Mouse (Mus musculus) embryonic facial prominence, embryonic 11.5 days (tissue): ENCODE data around the gene Myadml2. TPM values are rescaled to one million over a fixed set of nuclear protein-coding genes. Genes with fewer than 3 reads are reported as not detected.
A peak's percentile ranks its signal among the peaks of the same experiment; 100 is the strongest.

Source experiments
- ATAC-seq: fragments of 200-750 bp; cut with Nextera tagmentation; replicated peaks from 2 replicates; pipeline ENCODE4 v1.8.0; 2017; ENCODE audit warnings: low read depth; ENCODE audit not compliant: insufficient number of reproducible peaks, low FRiP score, low TSS enrichment
- DNase-seq: peaks from one replicate; pipeline ENCODE4 v3.0.0-alpha.2; 2015; ENCODE audit warnings: low spot score
- H3K27ac ChIP-seq: fragments of 300-500 bp; sonication (generic); replicated peaks from 2 replicates; pipeline ENCODE4 v1.5.1; 2014; ENCODE audit warnings: mild to moderate bottlenecking, low read depth, low read length, control low read depth
- H3K27me3 ChIP-seq: fragments of 300-500 bp; sonication (generic); 2 replicates; pipeline ENCODE4 v1.6.1; 2014; ENCODE audit warnings: mild to moderate bottlenecking, low read length, moderate library complexity, mixed read lengths; ENCODE audit not compliant: control insufficient read depth, insufficient read depth
- H3K36me3 ChIP-seq: fragments of 300-500 bp; sonication (generic); replicated peaks from 2 replicates; pipeline ENCODE4 v1.6.1; 2014; ENCODE audit warnings: low read depth, mild to moderate bottlenecking, low read length, moderate library complexity, mixed read lengths; ENCODE audit not compliant: control insufficient read depth, insufficient read depth
- H3K4me1 ChIP-seq: fragments of 300-500 bp; sonication (generic); 2 replicates; pipeline ENCODE4 v1.6.1; 2014; ENCODE audit warnings: low read length, mixed read lengths; ENCODE audit not compliant: control insufficient read depth, insufficient read depth
- H3K4me2 ChIP-seq: fragments of 300-500 bp; sonication (generic); 2 replicates; pipeline ENCODE4 v1.6.1; 2014; ENCODE audit warnings: low read depth, mild to moderate bottlenecking, control low read depth, low read length, moderate library complexity
- H3K4me3 ChIP-seq: fragments of 300-500 bp; sonication (generic); 2 replicates; pipeline ENCODE4 v1.5.1; 2014; ENCODE audit warnings: low read depth, low read length, control low read depth
- H3K9ac ChIP-seq: fragments of 300-500 bp; sonication (generic); replicated peaks from 2 replicates; pipeline ENCODE4 v1.6.1; 2014; ENCODE audit warnings: mild to moderate bottlenecking, control low read depth, low read length
- H3K9me3 ChIP-seq: fragments of 300-500 bp; sonication (generic); replicated peaks from 2 replicates; pipeline ENCODE4 v1.6.1; 2016; ENCODE audit warnings: mild to moderate bottlenecking, low read length, inconsistent platforms, mixed read lengths; ENCODE audit not compliant: control insufficient read depth
- WGBS: fragments of 180-500 bp; shearing (Covaris S2); extraction: QIAGEN DNeasy Blood & Tissue Kit; methylation state at CpG from one replicate; pipeline ENCODE4 v1.1.7; 2014; 5-methylcytosine and 5-hydroxymethylcytosine counted together
- polyA plus RNA-seq: library from polyadenylated mRNA; unstranded; fragments of >200 nt; fragmentation: Nextera tagmentation; extraction: Ambion mirVana; gene quantifications from 2 replicates; pipeline ENCODE4 v1.2.1, GENCODE M21; 2014

Gene Myadml2
- polyA plus RNA-seq, 1 experiment from 2014 or later = not detected

DNA sequence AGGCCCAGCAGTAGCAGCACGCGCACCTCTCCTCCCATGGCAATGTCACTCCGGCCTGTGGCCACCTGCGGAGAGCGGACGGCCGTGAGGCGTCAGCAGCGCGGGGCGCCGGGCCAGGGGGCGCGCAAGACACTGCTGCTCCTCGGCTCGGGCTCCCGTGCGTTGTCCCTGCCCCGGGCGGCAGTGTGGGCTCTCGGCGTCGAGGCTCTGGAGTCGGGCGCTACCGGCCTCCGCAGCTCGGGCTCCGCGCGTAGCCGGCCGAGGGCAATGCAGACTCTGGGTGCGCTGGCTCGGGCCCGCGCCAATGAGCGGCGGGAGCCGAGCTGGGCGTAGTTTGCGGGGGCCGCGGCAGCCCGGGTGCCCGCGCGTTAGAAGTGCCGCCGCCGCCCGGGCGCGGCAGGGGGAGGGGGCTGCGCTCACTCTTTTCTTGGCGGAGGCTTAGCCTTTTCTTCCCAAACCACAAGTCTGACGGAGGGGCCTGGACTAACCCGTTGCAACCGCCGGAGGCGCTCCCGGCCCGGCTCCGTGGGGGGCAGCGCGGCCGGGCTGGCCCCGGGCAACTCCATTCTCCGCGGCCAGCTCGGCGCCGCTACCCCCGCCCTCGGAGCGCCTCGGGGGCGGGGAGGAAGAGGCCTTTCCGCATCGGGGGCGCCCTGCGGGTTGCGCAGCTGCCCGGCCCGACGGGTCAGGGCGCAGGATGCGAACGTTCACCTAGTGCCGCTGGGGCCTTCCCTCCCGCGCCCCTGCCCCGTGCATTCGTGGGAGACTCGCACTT, 12.5 kb upstream of the Myadml2 start:
- H3K4me3 ChIP-seq = peak overlapping the region; percentile 42
- peak overlapping the region; percentile 37 for H3K9ac ChIP-seq
- WGBS = under 1% methylated on average over 76 of the region's 95 CpGs
- ATAC-seq (no peak; the same call in 1 of the 2 replicates), DNase-seq (peak; percentile 65)
- peaks cover 54% of the 10 kb centered on the region for H3K27me3 ChIP-seq
- no peaks in the 10 kb centered on the region for H3K36me3 ChIP-seq
- peak overlapping the region; percentile 80 for H3K4me2 ChIP-seq
- no peaks in the 10 kb centered on the region for H3K9me3 ChIP-seq
- H3K27ac ChIP-seq = no peak overlapping the region
- H3K4me1 ChIP-seq = peaks cover 9% of the 10 kb centered on the region

DNA sequence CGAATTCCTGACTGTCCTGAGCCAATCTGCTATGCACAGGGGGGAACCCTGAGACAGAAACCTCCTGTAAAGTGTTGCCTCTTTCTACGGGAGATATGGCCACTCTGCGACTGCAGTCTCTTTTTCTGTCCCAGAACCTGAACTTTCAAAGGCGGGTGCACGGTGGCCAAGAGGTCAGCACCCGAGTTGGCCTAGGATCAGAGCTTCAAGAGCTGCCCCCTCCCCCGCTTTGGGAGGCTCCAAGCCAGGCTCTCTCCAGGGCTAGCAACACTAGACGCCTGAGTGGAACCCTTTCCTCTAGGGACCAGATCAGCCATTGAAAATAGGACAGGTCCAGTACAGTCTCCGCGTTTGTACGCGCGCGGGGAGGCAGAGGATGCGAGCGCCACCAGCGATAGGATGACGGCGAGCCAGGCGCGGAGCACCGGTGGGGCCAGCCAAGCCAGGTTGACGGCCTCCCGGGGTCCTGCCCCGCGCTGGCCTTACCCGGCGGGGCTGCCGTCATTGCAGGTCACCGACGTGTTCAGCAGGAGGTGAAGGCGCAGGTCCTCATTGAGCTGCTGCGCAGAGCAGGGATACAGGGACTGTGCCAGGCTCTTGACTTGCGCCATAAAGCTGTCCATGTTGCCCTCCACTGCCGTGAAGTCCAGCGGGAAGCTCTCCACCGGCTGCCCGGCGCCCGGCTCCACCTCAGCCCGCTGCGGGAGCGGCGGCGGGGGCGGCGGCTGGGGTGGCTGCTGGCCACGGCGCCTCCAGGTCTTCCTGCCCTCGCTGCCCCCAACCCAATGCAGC, 11.7 kb upstream of the Myadml2 start:
- H3K4me3 ChIP-seq = peak overlapping the region; percentile 42
- H3K27me3 ChIP-seq = peaks cover 54% of the 10 kb centered on the region
- no peaks in the 10 kb centered on the region for H3K36me3 ChIP-seq
- H3K4me1 ChIP-seq = peaks cover 9% of the 10 kb centered on the region
- H3K9ac ChIP-seq = peak overlapping the region; percentile 37; the same call in 1 of the 2 replicates
- DNase-seq = no peak
- no peak overlapping the region for H3K27ac ChIP-seq
- H3K9me3 ChIP-seq = no peaks in the 10 kb centered on the region
- ATAC-seq = peak; percentile 22; the same call in 1 of the 2 replicates
- H3K4me2 ChIP-seq = peak overlapping the region; percentile 80
- WGBS = 4% methylated on average over 50 of the region's 50 CpGs

DNA sequence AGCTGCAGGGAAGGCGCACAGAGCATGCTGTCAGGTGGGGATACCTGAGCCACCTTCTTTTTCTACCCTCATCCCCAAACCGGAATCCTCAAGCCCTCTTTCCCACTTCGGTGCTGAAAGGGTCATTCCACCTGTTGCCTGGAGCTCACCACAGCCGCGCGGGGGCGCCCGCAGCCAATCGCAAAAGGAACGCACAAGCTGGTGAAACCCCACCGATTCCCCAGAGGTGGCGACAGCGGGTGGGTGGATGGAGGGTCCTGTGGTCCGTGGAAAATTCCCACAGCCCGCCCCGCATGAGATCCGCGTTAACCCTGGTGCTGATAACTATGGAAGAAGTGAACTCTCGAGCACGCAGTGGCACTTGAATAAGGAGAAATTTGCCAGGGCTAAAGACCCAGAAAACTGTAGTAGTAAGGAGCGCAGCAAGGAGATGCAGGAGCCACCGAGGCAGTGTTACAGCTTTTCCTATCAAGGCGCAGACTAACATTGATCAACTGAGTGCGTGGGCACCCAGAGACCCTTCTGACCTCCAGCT, 11.0 kb upstream of the Myadml2 start:
- H3K4me3 ChIP-seq = no peak overlapping the region
- DNase-seq (peak; percentile 82), ATAC-seq (no peak)
- H3K27me3 ChIP-seq = peaks cover 54% of the 10 kb centered on the region
- no peak overlapping the region for H3K9ac ChIP-seq
- no peaks in the 10 kb centered on the region for H3K36me3 ChIP-seq
- no peak overlapping the region; the same call in 1 of the 2 replicates for H3K4me2 ChIP-seq
- WGBS = 4% methylated on average over 24 of the region's 24 CpGs
- peaks cover 9% of the 10 kb centered on the region for H3K4me1 ChIP-seq
- no peaks in the 10 kb centered on the region for H3K9me3 ChIP-seq
- H3K27ac ChIP-seq = no peak overlapping the region

- no peak overlapping the region for H3K4me3 ChIP-seq
- WGBS = 82% methylated on average over 4 of the region's 4 CpGs
- H3K4me2 ChIP-seq = no peak overlapping the region
- H3K4me1 ChIP-seq = peaks cover 9% of the 10 kb centered on the region
- H3K27me3 ChIP-seq = peaks cover 48% of the 10 kb centered on the region
- H3K9me3 ChIP-seq = no peaks in the 10 kb centered on the region
- no peak overlapping the region for H3K27ac ChIP-seq
- no peak overlapping the region for H3K9ac ChIP-seq
- no peak for ATAC-seq
- no peak for DNase-seq
- no peaks in the 10 kb centered on the region for H3K36me3 ChIP-seq
These were observed 9.3 kb upstream of the Myadml2 start for GRCm38 (mm10) chr11:120657301-120657700.

DNA sequence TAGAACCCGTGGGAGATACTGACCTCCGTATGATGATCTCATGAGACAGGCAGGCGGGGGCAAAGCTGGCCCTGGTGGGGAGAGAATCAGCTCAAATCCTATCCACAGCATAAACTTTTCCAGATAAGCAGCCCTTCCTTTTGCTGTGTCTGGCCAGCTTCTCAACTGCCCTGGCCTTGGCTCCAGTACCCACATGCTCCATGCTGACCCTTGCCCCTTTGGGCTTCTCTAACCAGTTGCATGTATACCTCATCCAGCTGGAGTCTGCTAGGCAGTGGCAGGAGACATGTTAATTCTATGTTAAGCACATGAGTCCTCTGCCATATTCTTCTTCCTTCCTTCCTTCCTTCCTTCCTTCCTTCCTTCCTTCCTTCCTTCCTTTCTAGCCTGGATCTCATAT, 6.8 kb upstream of the Myadml2 start:
- DNase-seq (no peak), ATAC-seq (no peak)
- H3K4me1 ChIP-seq = peaks cover 3% of the 10 kb centered on the region; the same call in 1 of the 2 replicates
- H3K27ac ChIP-seq = no peak overlapping the region
- H3K4me2 ChIP-seq = no peak overlapping the region
- H3K4me3 ChIP-seq = no peak overlapping the region
- H3K27me3 ChIP-seq = peaks cover 22% of the 10 kb centered on the region
- no peak overlapping the region for H3K9ac ChIP-seq
- no peaks in the 10 kb centered on the region for H3K9me3 ChIP-seq
- no peaks in the 10 kb centered on the region for H3K36me3 ChIP-seq
- WGBS = 66% methylated on average over 3 of the region's 3 CpGs

- Histone ChIP-seq H3K27me3 (peaks cover 5% of the 10 kb centered on the region; the same call in 1 of the 2 replicates), H3K36me3 (no peaks in the 10 kb centered on the region), H3K4me2 (no peak overlapping the region), H3K4me3 (no peak overlapping the region), H3K9ac (no peak overlapping the region), H3K9me3 (no peaks in the 10 kb centered on the region), H3K4me1 (no peaks in the 10 kb centered on the region), H3K27ac (no peak overlapping the region)
- 68% methylated on average over 3 of the region's 3 CpGs for WGBS
- DNase-seq (no peak), ATAC-seq (no peak)
These were observed 3.9 kb upstream of the Myadml2 start for GRCm38 (mm10) chr11:120651872-120652271.

DNA sequence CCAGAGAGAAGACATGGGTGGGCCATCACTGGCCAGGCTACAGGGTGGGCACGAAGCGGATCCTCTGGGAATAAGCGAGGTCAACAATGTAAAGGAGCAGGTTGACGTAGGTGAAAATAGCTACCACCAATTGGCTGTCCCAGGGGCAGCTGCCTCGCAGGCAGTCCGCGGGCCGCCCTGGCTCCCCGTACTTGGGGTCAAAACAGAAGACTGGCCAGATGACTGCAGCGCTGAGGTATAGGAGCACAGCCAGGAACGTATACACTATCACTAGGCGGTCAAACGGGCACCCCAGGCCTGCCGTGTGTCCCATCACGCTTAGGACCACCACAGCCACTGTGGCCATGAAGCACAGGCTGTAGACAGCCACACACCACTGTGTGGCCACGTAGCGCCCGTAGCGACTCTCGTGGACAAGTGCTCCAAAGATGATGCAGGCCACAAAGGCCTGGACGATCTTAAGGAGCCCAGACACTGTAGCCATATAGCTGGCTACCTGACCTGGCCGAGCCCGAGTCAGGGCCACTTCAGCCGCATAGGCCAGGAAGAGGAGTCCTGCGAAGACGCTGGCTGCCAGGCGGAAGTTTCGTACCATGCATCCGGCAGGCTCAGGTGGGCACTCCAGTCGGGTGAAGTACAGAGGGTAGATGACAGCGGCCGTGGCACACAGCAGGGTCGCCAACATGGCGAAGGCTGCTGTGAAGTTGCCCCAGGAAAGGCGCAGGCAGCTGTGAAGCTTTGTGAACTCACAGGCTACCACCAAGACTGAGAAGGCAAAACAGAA, 719 bp downstream of the Myadml2 start:
- Histone ChIP-seq H3K9me3 (no peaks in the 10 kb centered on the region), H3K27me3 (peaks cover 5% of the 10 kb centered on the region; the same call in 1 of the 2 replicates), H3K27ac (no peak overlapping the region), H3K9ac (no peak overlapping the region; the same call in 1 of the 2 replicates), H3K4me1 (peaks cover 3% of the 10 kb centered on the region; the same call in 1 of the 2 replicates), H3K4me2 (no peak overlapping the region; the same call in 1 of the 2 replicates), H3K4me3 (no peak overlapping the region), H3K36me3 (no peaks in the 10 kb centered on the region)
- DNase-seq = no peak
- WGBS = 77% methylated on average over 35 of the region's 35 CpGs
- ATAC-seq = no peak
